ENCODE assay signal across 13 mouse cellular contexts in genomic region chr4:85434734-85435133, GRCm38 (mm10).
DNase-seq lines count a peak whose midpoint lies in the region; ATAC-seq and TF ChIP-seq lines count a peak whose summit lies in the region.
"Had no signal": no experiment of that assay in that cellular context is flagged by ENCODE, and none has a peak within 500 bp of the region (broad histone marks: within the 10 kb centered on the region; RNA-seq: fewer than 3 reads in every experiment).

No protein-coding gene starts in this region.

- TF ChIP-seq POLR2A in limb, embryonic 14.5 days (IDR thresholded peaks at IDR 0.05; ENCODE audit: borderline replicate concordance, extremely low read depth, insufficient read depth, insufficient read length), result no peak

- ATAC-seq in kidney, embryonic 16.5 days (ENCODE audit: low FRiP score, low TSS enrichment), result peak; percentile 65
- ATAC-seq in limb, embryonic 14.5 days (ENCODE audit: low FRiP score, low read depth), result no peak

- H3K4me3 ChIP-seq in kidney, embryonic 16.5 days (ENCODE audit: low read length), result no peak overlapping the region
- no peak overlapping the region for H3K4me3 ChIP-seq in limb, embryonic 14.5 days (replicated peaks; ENCODE audit: low read length)
- H3K4me3 ChIP-seq: liver, embryonic 13.5 days; megakaryocyte, embryonic 14.5 days; neural tube, embryonic 15.5 days had no signal

- no peak overlapping the region for H3K27ac ChIP-seq in kidney, embryonic 16.5 days (ENCODE audit: low read length)
- no peak overlapping the region for H3K27ac ChIP-seq in limb, embryonic 14.5 days (replicated peaks; ENCODE audit: low read depth, low read length)
- H3K27ac ChIP-seq: liver, embryonic 13.5 days; neural tube, embryonic 15.5 days had no signal

- H3K4me2 ChIP-seq in kidney, embryonic 16.5 days (replicated peaks; ENCODE audit: low read depth, low read length), result no peak overlapping the region
- no peak overlapping the region for H3K4me2 ChIP-seq in limb, embryonic 14.5 days (replicated peaks; ENCODE audit: low read depth, low read length, severe bottlenecking)
- H3K4me2 ChIP-seq: liver, embryonic 13.5 days; neural tube, embryonic 15.5 days had no signal

- H3K9ac ChIP-seq in kidney, embryonic 16.5 days (replicated peaks; ENCODE audit: low read length), result no peak overlapping the region
- H3K9ac ChIP-seq in limb, embryonic 14.5 days (ENCODE audit: low read depth, low read length, severe bottlenecking), result no peak overlapping the region
- H3K9ac ChIP-seq: liver, embryonic 13.5 days; neural tube, embryonic 15.5 days had no signal

- no peaks in the 10 kb centered on the region for H3K36me3 ChIP-seq in kidney, embryonic 16.5 days (ENCODE audit: insufficient read depth, low read length)
- no peaks in the 10 kb centered on the region for H3K36me3 ChIP-seq in limb, embryonic 14.5 days (ENCODE audit: control insufficient read depth, insufficient read depth, low read length)
- H3K36me3 ChIP-seq: G1E; liver, embryonic 13.5 days; neural tube, embryonic 15.5 days had no signal

- WGBS in kidney, embryonic 16.5 days, result 15% methylated on average over 8 of the region's 8 CpGs
- 16% methylated on average over 8 of the region's 8 CpGs for WGBS in limb, embryonic 14.5 days

- no peak for DNase-seq in kidney, postnatal 14 days
- peak; percentile 39 for DNase-seq in embryo, embryonic 11 days
- DNase-seq in gastrocnemius, adult 8-10 months (ENCODE audit: low spot score in 2 of 2), result peak; percentile 60 to 64
- DNase-seq in limb, embryonic 14.5 days (ENCODE audit: low spot score), result peak; percentile 10
- no peak for DNase-seq in thymus, adult 18-20 months
- no peak for DNase-seq in thymus, postnatal 25 days
- DNase-seq: adrenal gland, postnatal 25 days; liver, embryonic 13.5 days; retina, postnatal 1 day had no signal

- no peaks in the 10 kb centered on the region for H3K4me1 ChIP-seq in kidney, embryonic 16.5 days (ENCODE audit: insufficient read depth, low read length)
- peaks cover 9% of the 10 kb centered on the region for H3K4me1 ChIP-seq in limb, embryonic 14.5 days (ENCODE audit: control insufficient read depth, insufficient read depth, low read length)
- H3K4me1 ChIP-seq: liver, embryonic 13.5 days; megakaryocyte, embryonic 14.5 days; neural tube, embryonic 15.5 days had no signal

- no peaks in the 10 kb centered on the region for H3K27me3 ChIP-seq in kidney, embryonic 16.5 days (ENCODE audit: insufficient read depth, low read length)
- H3K27me3 ChIP-seq in limb, embryonic 14.5 days (ENCODE audit: control insufficient read depth, insufficient read depth, low read length), result no peaks in the 10 kb centered on the region
- H3K27me3 ChIP-seq: liver, embryonic 13.5 days; megakaryocyte, embryonic 14.5 days; neural tube, embryonic 15.5 days had no signal

- H3K9me3 ChIP-seq in kidney, embryonic 16.5 days (ENCODE audit: low read length), result no peaks in the 10 kb centered on the region
- H3K9me3 ChIP-seq in limb, embryonic 14.5 days (ENCODE audit: control insufficient read depth, low read length), result no peaks in the 10 kb centered on the region
- H3K9me3 ChIP-seq: liver, embryonic 13.5 days; neural tube, embryonic 15.5 days had no signal

Comparison
In these comparisons a context has a peak if more than half of its experiments do, and no peak if none do; other contexts are left out.
1. DNase-seq: peak in embryo, embryonic 11 days (single experiment), gastrocnemius, adult 8-10 months (2 of 2) and limb, embryonic 14.5 days (single experiment); none in kidney, postnatal 14 days (single experiment), thymus, adult 18-20 months (0 of 2) and thymus, postnatal 25 days (single experiment).